Mouse (Mus musculus) megakaryocyte, embryonic 14.5 days (primary cell): ENCODE data around the gene Rab28. TPM values are rescaled to one million over a fixed set of nuclear protein-coding genes. Genes with fewer than 3 reads are reported as not detected.
A peak's percentile ranks its signal among the peaks of the same experiment; 100 is the strongest.

Source experiments
- H3K27me3 ChIP-seq: replicated peaks from 2 replicates; pipeline ENCODE3; 2012; ENCODE audit warnings: inconsistent platforms
- H3K36me3 ChIP-seq: replicated peaks from 2 replicates; pipeline ENCODE3; 2012; ENCODE audit warnings: low read length, inconsistent platforms, mixed read lengths
- H3K4me1 ChIP-seq: 2 replicates; pipeline ENCODE4 v1.6.1; 2012; ENCODE audit warnings: inconsistent platforms
- H3K4me3 ChIP-seq: replicated peaks from 2 replicates; pipeline ENCODE3; 2012; ENCODE audit warnings: moderate library complexity, mild to moderate bottlenecking, inconsistent platforms
- H3K9me3 ChIP-seq: 2 replicates; pipeline ENCODE4 v1.6.1; 2012; ENCODE audit warnings: inconsistent platforms
- FLI1 ChIP-seq: IDR thresholded peaks from 2 replicates; pipeline ENCODE4 v1.6.1; 2012; ENCODE audit warnings: low read length, inconsistent platforms, mixed read lengths
- GATA1 ChIP-seq: IDR thresholded peaks from 3 replicates; pipeline ENCODE4 v1.6.1; 2012; ENCODE audit warnings: mixed read lengths, low read length, inconsistent platforms, borderline replicate concordance
- polyA plus RNA-seq: library from polyadenylated mRNA; stranded (reverse); fragments of >175 nt; gene quantifications from 2 replicates; pipeline ENCODE4 v1.2.3, GENCODE M21; 2012; ENCODE audit warnings: low replicate concordance; ENCODE audit not compliant: insufficient read depth

Rab28 gene
- polyA plus RNA-seq = 42.6 and 132 TPM in 2 replicates

DNA sequence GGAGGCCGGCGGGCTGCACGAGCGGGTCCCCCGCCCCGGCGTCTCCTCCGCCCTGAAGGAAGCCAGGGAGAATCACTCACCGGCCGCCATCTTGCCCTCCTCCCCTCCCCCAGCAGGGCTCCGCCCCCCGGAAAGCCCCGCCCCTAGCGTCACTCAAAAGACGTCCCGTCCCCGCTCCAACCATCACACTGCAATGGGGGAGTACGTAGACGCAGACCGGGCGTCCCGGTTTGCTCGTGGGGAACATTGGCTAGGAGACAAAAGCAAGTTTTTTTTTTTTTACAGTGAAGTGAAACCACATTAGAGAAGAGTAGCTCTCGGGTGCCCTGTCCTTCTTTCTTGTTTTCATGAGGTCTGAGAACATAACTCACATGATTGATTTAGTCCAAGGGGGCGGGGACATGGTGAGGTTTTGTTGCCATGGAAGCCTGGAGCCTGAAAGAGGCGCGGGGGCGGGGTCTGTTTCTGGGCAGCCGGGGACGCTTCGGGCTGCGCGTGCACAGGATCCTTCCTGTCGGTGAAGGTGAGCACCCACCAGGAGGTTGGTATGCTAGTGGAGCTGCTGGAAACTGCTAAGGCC, at the start of gene Rab28:
TSS of gene Rab28 (minus strand) at position 107 of the 580 bp plus-strand sequence.
- Histone ChIP-seq H3K4me3 (peak within 1 kb of the TSS; percentile 98), H3K27me3 (no peaks in the 10 kb centered on the region), H3K36me3 (peaks cover 2% of the 10 kb centered on the region), H3K9me3 (no peaks in the 10 kb centered on the region), H3K4me1 (peaks cover 19% of the 10 kb centered on the region)
- TF ChIP-seq GATA1 (no peak), FLI1 (no peak)

DNA sequence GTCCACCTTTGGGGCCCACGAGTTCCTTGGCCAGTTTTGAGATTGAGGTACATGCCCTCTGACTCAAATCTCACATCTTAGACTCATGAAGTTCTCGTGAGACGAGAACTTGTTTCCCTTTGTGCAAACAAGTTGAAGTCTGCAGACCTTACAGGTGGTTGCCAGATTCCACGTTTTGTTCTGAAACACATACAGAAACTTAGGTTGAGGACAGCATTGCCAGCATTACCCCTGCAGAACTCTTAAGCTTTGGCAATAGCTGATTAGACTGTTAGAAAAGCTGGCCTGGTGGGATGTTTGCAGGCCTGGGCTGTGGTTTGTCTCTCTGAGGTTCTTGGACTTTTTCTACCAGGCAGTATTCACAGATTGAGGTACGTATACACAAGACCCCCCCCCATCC, 49.4 kb upstream of the Rab28 start:
- H3K27me3 ChIP-seq = peaks cover 92% of the 10 kb centered on the region
- H3K9me3 ChIP-seq = no peaks in the 10 kb centered on the region
- H3K4me1 ChIP-seq = peaks cover 42% of the 10 kb centered on the region
- H3K4me3 ChIP-seq = no peak overlapping the region
- H3K36me3 ChIP-seq = no peaks in the 10 kb centered on the region
- TF ChIP-seq GATA1 = no peak
- TF ChIP-seq FLI1 = no peak

DNA sequence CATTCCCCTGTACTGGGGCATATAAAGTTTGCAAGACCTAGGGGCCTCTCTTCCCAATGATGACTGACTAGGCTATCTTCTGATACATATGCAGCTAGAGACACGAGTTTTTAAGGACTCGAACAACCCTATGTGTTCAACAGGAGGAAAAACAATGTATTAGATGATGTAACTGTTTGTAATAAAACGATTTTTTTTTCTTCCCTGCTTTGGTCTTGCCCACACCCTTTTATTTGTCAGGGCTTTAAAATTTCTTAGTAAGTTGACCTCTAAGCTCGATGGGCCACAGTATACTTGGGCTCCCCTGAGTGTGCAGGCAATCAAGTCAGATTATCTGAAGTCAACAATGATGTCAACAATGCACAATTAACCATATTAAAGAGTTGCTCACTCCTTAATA, 48.4 kb upstream of the Rab28 start:
- TF ChIP-seq FLI1 = no peak
- Histone ChIP-seq H3K4me3 (no peak overlapping the region), H3K27me3 (peaks cover 92% of the 10 kb centered on the region)

DNA sequence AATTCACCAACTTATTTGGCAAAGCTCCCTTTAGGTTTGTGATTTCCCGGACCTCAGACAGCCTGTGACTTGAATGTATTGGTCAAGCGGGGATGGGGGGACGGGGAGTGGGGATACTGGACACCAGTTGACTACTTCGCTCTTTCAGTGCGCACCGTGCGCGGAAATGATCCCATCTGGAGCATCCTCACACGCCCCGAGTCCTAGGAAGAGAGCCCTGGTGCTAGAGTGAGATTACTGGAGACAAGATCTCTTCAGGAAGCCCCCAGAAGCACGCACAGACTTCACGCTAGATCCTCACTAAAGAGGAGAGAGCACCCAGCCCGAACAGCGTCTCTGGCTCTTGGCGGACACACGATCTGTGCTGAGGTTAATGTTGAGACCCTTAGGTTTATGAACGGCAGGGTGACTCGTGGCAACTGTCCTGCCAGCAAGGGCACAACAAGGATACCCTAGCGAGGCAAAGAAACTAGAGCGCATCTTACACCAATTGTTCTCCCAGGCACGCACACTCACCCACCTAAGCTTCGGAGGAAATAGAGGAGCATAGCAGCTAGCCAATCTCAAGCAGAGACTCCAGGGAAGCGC, 47.5 kb upstream of the Rab28 start:
- Histone ChIP-seq H3K4me3 (peak overlapping the region; percentile 33), H3K9me3 (peaks cover 6% of the 10 kb centered on the region), H3K36me3 (no peaks in the 10 kb centered on the region), H3K4me1 (peaks cover 35% of the 10 kb centered on the region), H3K27me3 (peaks cover 94% of the 10 kb centered on the region)
- TF ChIP-seq FLI1 = no peak
- TF ChIP-seq GATA1 = no peak

More for the DNA sequence above, 48.4 kb upstream of the Rab28 start:
- H3K36me3 ChIP-seq = no peaks in the 10 kb centered on the region
- peaks cover 36% of the 10 kb centered on the region for H3K4me1 ChIP-seq
- H3K9me3 ChIP-seq = no peaks in the 10 kb centered on the region

DNA sequence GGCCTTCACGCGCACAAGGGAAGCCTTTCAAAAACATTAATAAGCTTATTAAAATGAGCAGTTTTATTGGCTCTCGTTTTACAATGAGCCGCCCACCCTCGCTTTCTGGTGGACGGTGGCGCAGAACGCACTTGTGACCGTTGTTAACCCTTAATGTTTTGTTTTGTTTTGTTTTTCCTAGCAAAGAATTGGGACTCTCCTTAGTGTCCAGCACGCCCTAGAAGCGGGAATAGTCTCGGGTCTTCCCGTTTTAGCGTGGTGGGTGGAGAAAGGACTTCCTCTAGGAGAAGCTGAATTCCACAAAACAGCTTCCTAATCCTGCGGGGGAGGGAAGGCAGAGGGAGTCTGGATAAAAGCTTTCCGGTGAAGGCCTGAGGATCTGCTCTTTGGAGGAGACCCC, 46.9 kb upstream of the Rab28 start:
- H3K27me3 ChIP-seq = peaks cover 94% of the 10 kb centered on the region

DNA sequence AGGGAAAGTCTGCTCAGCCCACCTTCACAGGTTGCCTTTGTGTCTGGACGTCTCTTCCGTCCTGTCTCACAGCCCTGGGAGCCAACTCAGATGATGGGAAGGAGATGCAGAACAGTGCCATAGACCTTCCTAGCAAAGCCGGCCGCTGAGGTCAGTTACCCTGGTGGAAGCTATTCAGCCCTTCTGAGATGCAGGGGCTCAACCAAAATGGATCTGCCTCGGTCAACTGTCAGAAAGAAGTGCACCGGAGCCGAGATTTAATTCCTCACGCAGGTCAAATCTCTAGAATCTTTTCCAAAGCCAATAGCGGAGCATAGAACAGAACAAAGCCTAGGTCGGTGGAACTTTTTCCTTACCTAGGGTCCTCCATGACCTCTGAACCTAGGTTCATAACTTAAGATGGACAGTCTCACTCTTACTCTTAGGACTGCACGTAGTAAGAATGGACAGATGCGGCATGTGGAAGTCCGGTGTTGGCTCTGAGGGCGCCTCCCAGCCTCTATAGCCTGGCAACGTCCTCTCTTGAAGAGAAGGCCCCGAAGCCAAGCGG, 46.3 kb upstream of the Rab28 start:
- Histone ChIP-seq H3K36me3 (no peaks in the 10 kb centered on the region), H3K9me3 (peaks cover 15% of the 10 kb centered on the region), H3K4me1 (peaks cover 33% of the 10 kb centered on the region), H3K27me3 (peaks cover 96% of the 10 kb centered on the region), H3K4me3 (no peak overlapping the region)
- TF ChIP-seq GATA1 (no peak), FLI1 (no peak)

More for the DNA sequence above, 46.9 kb upstream of the Rab28 start:
- Histone ChIP-seq H3K36me3 (no peaks in the 10 kb centered on the region), H3K9me3 (peaks cover 11% of the 10 kb centered on the region), H3K4me1 (peaks cover 35% of the 10 kb centered on the region), H3K4me3 (peak overlapping the region; percentile 51)
- TF ChIP-seq FLI1 (no peak), GATA1 (no peak)

DNA sequence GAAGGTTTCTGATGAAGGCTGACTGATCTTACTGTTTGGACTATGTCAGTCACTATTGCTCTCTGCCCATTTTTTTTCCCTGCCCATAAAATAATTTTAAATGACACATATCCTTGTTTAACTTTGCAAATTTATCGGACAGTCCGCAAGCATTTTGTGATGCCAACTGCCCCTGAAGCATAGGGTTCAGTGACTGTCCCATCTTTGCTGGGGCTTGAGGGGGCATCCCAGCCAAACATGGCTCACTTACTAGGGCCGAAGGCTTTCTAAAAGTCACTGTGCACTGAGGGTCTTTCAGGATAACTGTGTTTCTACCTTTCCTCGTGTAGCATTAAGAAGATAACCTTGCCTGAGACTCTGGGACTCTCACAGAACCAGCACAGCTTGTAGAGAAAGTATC, 44.8 kb upstream of the Rab28 start:
- TF ChIP-seq FLI1 = no peak
- TF ChIP-seq GATA1 = no peak
- H3K27me3 ChIP-seq = peaks cover 97% of the 10 kb centered on the region
- peaks cover 31% of the 10 kb centered on the region for H3K4me1 ChIP-seq
- peaks cover 15% of the 10 kb centered on the region for H3K9me3 ChIP-seq
- no peak overlapping the region for H3K4me3 ChIP-seq
- no peaks in the 10 kb centered on the region for H3K36me3 ChIP-seq

DNA sequence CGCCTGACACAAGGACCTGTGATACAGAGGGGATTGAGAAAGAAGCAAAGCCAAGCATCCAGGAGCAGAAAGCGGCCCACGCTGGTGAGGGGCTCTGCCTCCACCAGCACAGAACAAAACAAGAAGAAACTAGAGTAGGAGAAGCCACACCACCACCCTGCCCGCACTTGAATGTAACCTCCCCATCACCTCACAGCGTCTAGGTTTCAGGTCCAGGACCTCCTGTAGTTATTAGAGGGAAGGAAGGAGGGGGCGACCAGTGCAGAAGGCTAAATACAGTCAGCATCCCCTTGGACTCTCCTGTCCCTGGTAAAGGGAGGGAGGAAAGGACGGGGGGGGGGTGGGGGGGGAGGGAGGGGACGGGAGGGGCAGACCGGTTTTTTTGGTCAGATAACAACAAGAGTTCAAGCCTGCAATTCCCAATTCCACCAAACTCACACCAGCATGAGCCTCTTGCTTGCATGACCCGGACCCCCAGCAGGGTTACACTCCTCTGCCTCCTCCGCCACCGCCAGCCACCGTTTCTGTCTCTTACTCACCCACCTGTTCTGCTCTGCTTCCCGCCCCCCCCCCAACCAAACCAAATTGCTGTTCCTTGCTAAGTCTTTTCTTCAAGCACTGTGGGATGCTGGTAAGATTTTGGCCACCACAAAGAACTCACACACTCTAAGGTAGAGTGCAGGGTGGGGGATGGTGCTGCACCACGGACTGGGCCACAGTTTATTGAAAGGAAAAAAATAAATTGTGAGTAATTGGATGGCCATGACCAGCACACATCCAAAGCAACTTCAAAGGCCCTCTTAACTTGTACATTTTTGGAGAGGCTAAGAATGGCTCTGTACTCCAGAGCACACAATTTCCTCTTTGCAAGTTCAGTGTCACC, 37.2 kb upstream of the Rab28 start:
- peaks cover 17% of the 10 kb centered on the region for H3K4me1 ChIP-seq
- H3K27me3 ChIP-seq = peaks cover 70% of the 10 kb centered on the region
- no peaks in the 10 kb centered on the region for H3K36me3 ChIP-seq
- H3K9me3 ChIP-seq = peaks cover 8% of the 10 kb centered on the region
- peak overlapping the region; percentile 14 for H3K4me3 ChIP-seq
- TF ChIP-seq FLI1 (no peak), GATA1 (no peak)

DNA sequence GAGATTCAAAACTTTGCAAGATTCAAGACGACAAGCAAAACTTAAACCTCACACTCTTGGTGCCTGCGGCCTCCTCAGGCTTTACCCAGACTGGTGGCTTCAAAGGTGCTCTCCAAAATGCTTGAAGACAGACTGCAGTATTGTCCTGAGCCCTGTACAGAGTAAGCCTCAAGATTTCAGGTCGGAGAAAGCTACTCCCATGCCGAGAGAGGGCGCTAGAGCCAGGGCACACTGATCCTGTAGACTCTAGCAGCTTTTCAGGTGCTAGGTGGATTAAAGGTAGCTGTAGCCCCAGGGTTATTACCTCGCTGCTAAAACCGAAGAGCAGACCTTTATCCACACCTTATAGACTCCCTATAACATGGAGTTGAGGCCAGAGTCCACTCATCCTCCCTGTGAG, 36.3 kb upstream of the Rab28 start:
- Histone ChIP-seq H3K4me1 (peaks cover 20% of the 10 kb centered on the region), H3K9me3 (no peaks in the 10 kb centered on the region; the same call in 1 of the 2 replicates), H3K27me3 (peaks cover 61% of the 10 kb centered on the region), H3K4me3 (no peak overlapping the region), H3K36me3 (no peaks in the 10 kb centered on the region)
- no peak for TF ChIP-seq FLI1
- no peak for TF ChIP-seq GATA1
